Mouse (Mus musculus) hindbrain, embryonic 16.5 days (tissue): Measurements from ENCODE around the gene Gdpd3. TPM values are rescaled to one million over a fixed set of nuclear protein-coding genes. Genes with fewer than 3 reads are reported as not detected.
"Not testable (repeated sequence)": the region's sequence is repeated elsewhere in the genome, so short reads cannot be mapped to it uniquely, and the experiment has no call there.

Experiments used
- ATAC-seq: fragments of 200-750 bp; cut with Nextera tagmentation; 2 replicates; pipeline ENCODE4 v1.8.0; 2017; ENCODE audit warnings: moderate TSS enrichment, moderate library complexity
- H3K27ac ChIP-seq: fragments of 300-500 bp; sonication (generic); 2 replicates; pipeline ENCODE4 v1.5.1; 2014; ENCODE audit warnings: low read depth, mild to moderate bottlenecking, control low read depth, low read length, moderate library complexity
- H3K27me3 ChIP-seq: fragments of 300-500 bp; sonication (generic); replicated peaks from 2 replicates; pipeline ENCODE4 v1.6.1; 2014; ENCODE audit warnings: low read length; ENCODE audit not compliant: control insufficient read depth, insufficient read depth
- H3K36me3 ChIP-seq: fragments of 300-500 bp; sonication (generic); 2 replicates; pipeline ENCODE4 v1.6.1; 2014; ENCODE audit warnings: mild to moderate bottlenecking, low read length, moderate library complexity, mixed read lengths; ENCODE audit not compliant: control insufficient read depth, insufficient read depth
- H3K4me1 ChIP-seq: fragments of 300-500 bp; sonication (generic); 2 replicates; pipeline ENCODE4 v1.6.1; 2014; ENCODE audit warnings: low read depth, low read length; ENCODE audit not compliant: control insufficient read depth, insufficient read depth
- H3K4me2 ChIP-seq: fragments of 300-500 bp; sonication (generic); 2 replicates; pipeline ENCODE4 v1.6.1; 2014; ENCODE audit warnings: mild to moderate bottlenecking, low read length, control low read depth, moderate library complexity
- H3K4me3 ChIP-seq: fragments of 300-500 bp; sonication (generic); 2 replicates; pipeline ENCODE4 v1.5.1; 2014; ENCODE audit warnings: mild to moderate bottlenecking, low read length, control low read depth, moderate library complexity
- H3K9ac ChIP-seq: fragments of 300-500 bp; sonication (generic); 2 replicates; pipeline ENCODE4 v1.6.1; 2014; ENCODE audit warnings: low read depth, mild to moderate bottlenecking, control low read depth, low read length, moderate library complexity
- H3K9me3 ChIP-seq: fragments of 300-500 bp; sonication (generic); 2 replicates; pipeline ENCODE4 v1.6.1; 2014; ENCODE audit warnings: mild to moderate bottlenecking, low read length, moderate library complexity; ENCODE audit not compliant: control insufficient read depth
- WGBS: fragments of 180-500 bp; shearing (Covaris S2); extraction: QIAGEN DNeasy Blood & Tissue Kit; methylation state at CpG from one replicate; pipeline ENCODE4 v1.1.7; 2014; 5-methylcytosine and 5-hydroxymethylcytosine counted together
- polyA plus RNA-seq: library from polyadenylated mRNA; unstranded; fragments of >200 nt; fragmentation: Nextera tagmentation; extraction: Ambion mirVana; gene quantifications from 2 replicates; pipeline ENCODE4 v1.2.1, GENCODE M21; 2015

The Gdpd3 gene
- polyA plus RNA-seq, 1 experiment from 2014 or later, result 1.5 TPM

- Histone ChIP-seq H3K9me3 (no peaks in the 10 kb centered on the region), H3K4me1 (no peaks in the 10 kb centered on the region; the same call in 1 of the 2 replicates), H3K4me3 (no peak overlapping the region), H3K4me2 (no peak overlapping the region), H3K27ac (no peak overlapping the region), H3K36me3 (peaks cover 16% of the 10 kb centered on the region; the same call in 1 of the 2 replicates), H3K9ac (no peak overlapping the region), H3K27me3 (no peaks in the 10 kb centered on the region)
- no peak for ATAC-seq
- 80% methylated on average over 12 of the region's 12 CpGs for WGBS
Measured at GRCm38 (mm10) chr7:126770784-126771183, 4.7 kb downstream of the Gdpd3 start.

- WGBS, result 91% methylated on average over 2 of the region's 2 CpGs
- H3K36me3 ChIP-seq, result peaks cover under 1% of the 10 kb centered on the region
- no peak for ATAC-seq
Measured at GRCm38 (mm10) chr7:126773351-126773750, 7.2 kb downstream of the Gdpd3 start.

GRCm38 (mm10) chr7:126774463-126774862, 8.3 kb downstream of the Gdpd3 start:
- no peak for ATAC-seq
- Histone ChIP-seq H3K36me3 (peaks cover 4% of the 10 kb centered on the region), H3K9ac (no peak overlapping the region), H3K4me2 (no peak overlapping the region), H3K27ac (no peak overlapping the region), H3K27me3 (no peaks in the 10 kb centered on the region), H3K4me3 (no peak overlapping the region), H3K9me3 (no peaks in the 10 kb centered on the region), H3K4me1 (peaks cover 18% of the 10 kb centered on the region)
- WGBS, result 84% methylated on average over 2 of the region's 2 CpGs

More at GRCm38 (mm10) chr7:126773351-126773750, 7.2 kb downstream of the Gdpd3 start:
- no peaks in the 10 kb centered on the region for H3K9me3 ChIP-seq
- no peaks in the 10 kb centered on the region for H3K27me3 ChIP-seq
- H3K4me1 ChIP-seq, result peaks cover 17% of the 10 kb centered on the region
- H3K9ac ChIP-seq, result no peak overlapping the region
- no peak overlapping the region for H3K4me3 ChIP-seq
- no peak overlapping the region for H3K4me2 ChIP-seq
- H3K27ac ChIP-seq, result no peak overlapping the region

- H3K4me3 ChIP-seq, result no peak overlapping the region
- peak overlapping the region; percentile 90; the same call in 1 of the 2 replicates for H3K9ac ChIP-seq
- H3K4me1 ChIP-seq, result peaks cover 26% of the 10 kb centered on the region
- H3K27me3 ChIP-seq, result no peaks in the 10 kb centered on the region
- peaks cover 4% of the 10 kb centered on the region for H3K36me3 ChIP-seq
- ATAC-seq, result no peak
- no peak overlapping the region; the same call in 1 of the 2 replicates for H3K4me2 ChIP-seq
- no peaks in the 10 kb centered on the region for H3K9me3 ChIP-seq
- 86% methylated on average over 10 of the region's 10 CpGs for WGBS
- H3K27ac ChIP-seq, result no peak overlapping the region
Measured at GRCm38 (mm10) chr7:126775185-126775977, 9.2 kb downstream of the Gdpd3 start.

- Histone ChIP-seq H3K4me3 (peak overlapping the region; percentile 78), H3K27me3 (no peaks in the 10 kb centered on the region), H3K9ac (peak overlapping the region; percentile 90), H3K9me3 (no peaks in the 10 kb centered on the region), H3K4me1 (peaks cover 29% of the 10 kb centered on the region), H3K4me2 (peak overlapping the region; percentile 92), H3K27ac (peak overlapping the region; percentile 87; the same call in 1 of the 2 replicates), H3K36me3 (peaks cover 4% of the 10 kb centered on the region)
- ATAC-seq, result no peak
- 65% methylated on average over 3 of the region's 3 CpGs for WGBS
Measured at GRCm38 (mm10) chr7:126775978-126776234, 9.8 kb downstream of the Gdpd3 start.

GRCm38 (mm10) chr7:126776598-126777057, 10.5 kb downstream of the Gdpd3 start, which contains the start of gene Ypel3:
Gene Ypel3, plus strand, starts transcription at chr7:126776955.
- Histone ChIP-seq H3K27me3 (no peaks in the 10 kb centered on the region), H3K36me3 (peaks cover 4% of the 10 kb centered on the region), H3K9me3 (no peaks in the 10 kb centered on the region), H3K4me3 (peak within 1 kb of the TSS; percentile 78), H3K9ac (peak within 1 kb of the TSS; percentile 90), H3K27ac (peak within 1 kb of the TSS; percentile 87), H3K4me2 (peak within 1 kb of the TSS; percentile 92), H3K4me1 (peaks cover 34% of the 10 kb centered on the region)
- ATAC-seq, result peak; percentile 92
- under 1% methylated on average over 27 of the region's 37 CpGs for WGBS

GRCm38 (mm10) chr7:126777476-126777875, 11.3 kb downstream of the Gdpd3 start:
- peaks cover 34% of the 10 kb centered on the region for H3K4me1 ChIP-seq
- H3K9ac ChIP-seq, result peak overlapping the region; percentile 90
- H3K9me3 ChIP-seq, result no peaks in the 10 kb centered on the region
- no peak for ATAC-seq
- H3K4me2 ChIP-seq, result peak overlapping the region; percentile 92
- H3K36me3 ChIP-seq, result peaks cover 4% of the 10 kb centered on the region
- WGBS, result 40% methylated on average over 10 of the region's 10 CpGs
- peak overlapping the region; percentile 87 for H3K27ac ChIP-seq
- H3K4me3 ChIP-seq, result peak overlapping the region; percentile 78
- no peaks in the 10 kb centered on the region for H3K27me3 ChIP-seq

GRCm38 (mm10) chr7:126778147-126778546, 12.0 kb downstream of the Gdpd3 start:
- Histone ChIP-seq H3K27me3 (no peaks in the 10 kb centered on the region), H3K4me1 (peaks cover 34% of the 10 kb centered on the region), H3K4me2 (peak overlapping the region; percentile 92), H3K27ac (no peak overlapping the region), H3K9me3 (no peaks in the 10 kb centered on the region), H3K4me3 (no peak overlapping the region), H3K9ac (no peak overlapping the region), H3K36me3 (peaks cover 4% of the 10 kb centered on the region)
- ATAC-seq, result no peak
- WGBS, result 85% methylated on average over 3 of the region's 3 CpGs

- H3K9me3 ChIP-seq, ATAC-seq, H3K27me3 ChIP-seq, H3K36me3 ChIP-seq, H3K27ac ChIP-seq, H3K9ac ChIP-seq, H3K4me2 ChIP-seq, H3K4me3 ChIP-seq: not testable (repeated sequence)
- WGBS, result 93% methylated on average over 7 of the region's 7 CpGs
- H3K4me1 ChIP-seq, result peaks cover 34% of the 10 kb centered on the region
Measured at GRCm38 (mm10) chr7:126779101-126779500, 13.0 kb downstream of the Gdpd3 start.
